Mouse (Mus musculus): ENCODE measurements around the gene Crispld2.

Crispld2 gene

GRCm38 (mm10) chr8:119992249-119992648 is at the start of gene Crispld2:
Gene Crispld2, plus strand, starts transcription at chr8:119992438.
- peak; percentile 81 to 85 for DNase-seq (ENCODE audit: low spot score in 2 of 2)

- DNase-seq (ENCODE audit: low spot score in 2 of 2) = no peak
These were observed 48.6 kb upstream of the Crispld2 start for GRCm38 (mm10) chr8:119943616-119944015.

- DNase-seq (ENCODE audit: low spot score in 2 of 2) = peak; percentile 79 to 86
These were observed 48.0 kb upstream of the Crispld2 start for GRCm38 (mm10) chr8:119944096-119944811.

- no peak for DNase-seq (ENCODE audit: low spot score in 2 of 2)
These were observed 45.8 kb upstream of the Crispld2 start for GRCm38 (mm10) chr8:119946326-119946865.

- DNase-seq (ENCODE audit: low spot score in 2 of 2) = no peak
These were observed 44.6 kb upstream of the Crispld2 start for GRCm38 (mm10) chr8:119947653-119948052.

- DNase-seq (ENCODE audit: low spot score in 2 of 2) = no peak
These were observed 43.9 kb upstream of the Crispld2 start for GRCm38 (mm10) chr8:119948340-119948739.

- no peak for DNase-seq (ENCODE audit: low spot score in 2 of 2)
These were observed 40.0 kb upstream of the Crispld2 start for GRCm38 (mm10) chr8:119952282-119952681.

- DNase-seq (ENCODE audit: low spot score in 2 of 2) = peak; percentile 48 to 62
These were observed 39.5 kb upstream of the Crispld2 start for GRCm38 (mm10) chr8:119952747-119953146.

- peak in 1 of 2 experiments; percentile 53 for DNase-seq (ENCODE audit: low spot score in 2 of 2)
These were observed 36.9 kb upstream of the Crispld2 start for GRCm38 (mm10) chr8:119955333-119955732.

- DNase-seq (ENCODE audit: low spot score in 2 of 2) = no peak
These were observed 34.2 kb upstream of the Crispld2 start for GRCm38 (mm10) chr8:119958076-119958475.

GRCm38 (mm10) chr8:119960531-119961104 is 31.6 kb upstream of the Crispld2 start:
- peak; percentile 78 to 83 for DNase-seq (ENCODE audit: low spot score in 2 of 2)

GRCm38 (mm10) chr8:119964859-119965258 is 27.4 kb upstream of the Crispld2 start:
- no peak for DNase-seq (ENCODE audit: low spot score in 2 of 2)

GRCm38 (mm10) chr8:119967435-119967834 is 24.8 kb upstream of the Crispld2 start:
- no peak for DNase-seq (ENCODE audit: low spot score in 2 of 2)

- DNase-seq (ENCODE audit: low spot score in 2 of 2) = no peak
These were observed 22.1 kb upstream of the Crispld2 start for GRCm38 (mm10) chr8:119970169-119970568.

- DNase-seq (ENCODE audit: low spot score in 2 of 2) = no peak
These were observed 19.7 kb upstream of the Crispld2 start for GRCm38 (mm10) chr8:119972558-119972957.

- no peak for DNase-seq (ENCODE audit: low spot score in 2 of 2)
These were observed 13.4 kb upstream of the Crispld2 start for GRCm38 (mm10) chr8:119978770-119979381.

- no peak for DNase-seq (ENCODE audit: low spot score in 2 of 2)
These were observed 11.0 kb upstream of the Crispld2 start for GRCm38 (mm10) chr8:119981253-119981652.

- DNase-seq (ENCODE audit: low spot score in 2 of 2) = no peak
These were observed 8.2 kb upstream of the Crispld2 start for GRCm38 (mm10) chr8:119984085-119984484.

GRCm38 (mm10) chr8:119986174-119986573 is 6.1 kb upstream of the Crispld2 start:
- DNase-seq (ENCODE audit: low spot score in 2 of 2) = no peak

GRCm38 (mm10) chr8:119988087-119988486 is 4.2 kb upstream of the Crispld2 start:
- DNase-seq (ENCODE audit: low spot score in 2 of 2) = no peak

GRCm38 (mm10) chr8:119994114-119994513 is 1.9 kb downstream of the Crispld2 start:
- DNase-seq (ENCODE audit: low spot score in 2 of 2) = no peak

- DNase-seq (ENCODE audit: low spot score in 2 of 2) = no peak
These were observed 2.3 kb downstream of the Crispld2 start for GRCm38 (mm10) chr8:119994556-119994955.

GRCm38 (mm10) chr8:119997266-119997665 is 5.0 kb downstream of the Crispld2 start:
- no peak for DNase-seq (ENCODE audit: low spot score in 2 of 2)

Data from right cerebral cortex, postnatal 10 days (tissue).